Mouse (Mus musculus) heart, embryonic 14.5 days (tissue): ENCODE results near the gene Nop14. TPM values are rescaled to one million over a fixed set of nuclear protein-coding genes. Genes with fewer than 3 reads are reported as not detected.

Experiments used
- ATAC-seq: fragments of 200-750 bp; cut with Nextera tagmentation; 2 replicates; pipeline ENCODE4 v1.8.0; 2017; ENCODE audit warnings: low read depth, moderate TSS enrichment; ENCODE audit not compliant: insufficient number of reproducible peaks, insufficient read depth, low FRiP score
- H3K27ac ChIP-seq, 2 experiments: fragments of 200-500 bp in 1 of 2; fragments of 300-500 bp in 1 of 2; sonication (generic) in 1 of 2; replicated peaks in 1 of 2; 2 replicates each; pipeline ENCODE4 v1.5.1; 2012 to 2014; ENCODE audit warnings: low read depth in 2 of 2, low read length in 2 of 2, control low read depth in 1 of 2, mild to moderate bottlenecking in 1 of 2, mixed read lengths in 1 of 2; ENCODE audit not compliant: control insufficient read depth in 1 of 2, insufficient read depth in 1 of 2
- H3K27me3 ChIP-seq: fragments of 300-500 bp; sonication (generic); 2 replicates; pipeline ENCODE4 v1.6.1; 2014; ENCODE audit warnings: mild to moderate bottlenecking, low read length, control low read depth; ENCODE audit not compliant: control insufficient read depth, insufficient read depth
- H3K36me3 ChIP-seq: fragments of 300-500 bp; sonication (generic); 2 replicates; pipeline ENCODE4 v1.6.1; 2014; ENCODE audit warnings: mild to moderate bottlenecking, control low read depth, low read length, mixed read lengths; ENCODE audit not compliant: control insufficient read depth, insufficient read depth
- H3K4me1 ChIP-seq, 2 experiments: fragments of 200-500 bp in 1 of 2; fragments of 300-500 bp in 1 of 2; sonication (generic) in 1 of 2; 2 replicates each; pipeline ENCODE4 v1.6.1; 2012 to 2014; ENCODE audit warnings: low read length in 2 of 2, control low read depth in 1 of 2, mixed read lengths in 1 of 2; ENCODE audit not compliant: control insufficient read depth in 2 of 2, insufficient read depth in 2 of 2
- H3K4me2 ChIP-seq: fragments of 300-500 bp; sonication (generic); 2 replicates; pipeline ENCODE4 v1.6.1; 2014; ENCODE audit warnings: mild to moderate bottlenecking, low read length
- H3K4me3 ChIP-seq, 2 experiments: fragments of 200-500 bp in 1 of 2; fragments of 300-500 bp in 1 of 2; sonication (generic) in 1 of 2; 2 replicates each; pipeline ENCODE4 v1.5.1; 2012 to 2014; ENCODE audit warnings: low read length in 2 of 2, mild to moderate bottlenecking in 2 of 2, control low read depth in 1 of 2, low read depth in 1 of 2, moderate library complexity in 1 of 2; ENCODE audit not compliant: control insufficient read depth in 1 of 2, insufficient read depth in 1 of 2
- H3K9ac ChIP-seq: fragments of 300-500 bp; sonication (generic); 2 replicates; pipeline ENCODE4 v1.6.1; 2014; ENCODE audit warnings: mild to moderate bottlenecking, low read length
- H3K9me3 ChIP-seq: fragments of 300-500 bp; sonication (generic); 2 replicates; pipeline ENCODE4 v1.6.1; 2016; ENCODE audit warnings: low read length, control low read depth; ENCODE audit not compliant: control insufficient read depth
- WGBS: fragments of 180-500 bp; shearing (Covaris S2); extraction: QIAGEN DNeasy Blood & Tissue Kit; methylation state at CpG from one replicate; pipeline ENCODE4 v1.1.7; 2014; 5-methylcytosine and 5-hydroxymethylcytosine counted together
- polyA plus RNA-seq: library from polyadenylated mRNA; unstranded; fragments of >200 nt; fragmentation: Nextera tagmentation; extraction: Ambion mirVana; gene quantifications from 2 replicates; pipeline ENCODE4 v1.2.1, GENCODE M21; 2014

The Nop14 gene
- polyA plus RNA-seq, 1 experiment from 2014 or later: 16.3 TPM

DNA sequence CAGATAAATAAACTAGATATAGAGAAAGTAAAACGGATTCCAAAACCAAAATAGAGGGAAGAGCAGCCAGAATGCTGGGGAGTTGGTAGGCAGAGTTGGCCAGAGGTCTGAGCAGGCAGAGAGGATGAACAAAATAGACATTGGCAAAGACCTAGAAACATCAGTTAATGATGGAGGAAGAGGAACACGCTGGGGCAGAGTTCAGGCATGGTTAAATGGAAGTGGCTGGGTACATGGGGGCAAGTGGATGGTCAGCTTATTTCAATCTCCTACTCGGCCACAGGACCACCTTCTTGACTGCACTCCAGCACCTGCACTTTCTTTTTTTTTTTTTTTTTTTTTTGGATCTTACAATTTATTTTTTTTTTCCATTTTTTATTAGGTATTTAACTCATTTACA is 18.0 kb downstream of the Nop14 start:
- Histone ChIP-seq H3K4me2 (no peak overlapping the region), H3K27ac (no peak overlapping the region), H3K9ac (no peak overlapping the region), H3K4me3 (no peak overlapping the region), H3K27me3 (no peaks in the 10 kb centered on the region), H3K4me1 (peaks cover 0 to 8% of the 10 kb centered on the region in 2 experiments; a peak in 1 of 4 replicates), H3K9me3 (no peaks in the 10 kb centered on the region), H3K36me3 (peaks cover 89% of the 10 kb centered on the region)
- WGBS: 86% methylated on average over 3 of the region's 3 CpGs
- no peak for ATAC-seq

DNA sequence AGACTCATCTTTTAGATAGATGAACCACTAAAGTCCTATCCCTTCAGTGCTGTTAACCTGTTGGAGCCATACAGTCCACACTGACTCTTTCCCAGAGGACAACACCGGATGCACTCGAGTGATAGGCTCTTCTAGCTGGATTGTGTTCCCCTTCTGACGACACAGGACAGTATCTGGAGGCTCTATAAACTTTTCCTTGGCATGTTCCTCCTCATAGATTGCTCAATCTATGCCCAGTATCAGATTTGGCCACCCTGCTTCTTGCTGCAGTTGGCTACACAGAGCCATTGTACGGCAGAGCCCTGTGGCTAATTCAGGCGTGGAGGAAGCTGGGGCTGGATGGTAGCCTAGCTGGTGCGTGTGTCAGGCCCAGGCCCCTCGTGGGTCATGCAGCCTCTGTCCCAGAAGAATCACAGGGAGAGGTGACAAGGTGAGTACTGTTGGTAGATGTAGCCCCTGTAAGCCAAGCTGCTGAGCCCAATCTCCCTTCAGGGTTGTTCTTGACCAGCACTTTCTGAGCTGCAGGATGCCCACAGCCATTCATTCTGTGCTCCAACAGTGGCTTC is 22.3 kb downstream of the Nop14 start:
- 74% methylated on average over 7 of the region's 7 CpGs for WGBS
- H3K4me3 ChIP-seq: peak overlapping the region in 1 of 2 experiments; percentile 77; a peak in 1 of 4 replicates
- H3K36me3 ChIP-seq: peaks cover 76% of the 10 kb centered on the region
- H3K4me1 ChIP-seq: peaks cover 4 to 17% of the 10 kb centered on the region in 2 experiments
- peak overlapping the region; percentile 87 for H3K9ac ChIP-seq
- no peaks in the 10 kb centered on the region for H3K27me3 ChIP-seq
- H3K9me3 ChIP-seq: no peaks in the 10 kb centered on the region
- no peak for ATAC-seq
- H3K4me2 ChIP-seq: peak overlapping the region; percentile 98
- peak overlapping the region; percentile 66 to 90; a peak in 1 of 4 replicates for H3K27ac ChIP-seq

DNA sequence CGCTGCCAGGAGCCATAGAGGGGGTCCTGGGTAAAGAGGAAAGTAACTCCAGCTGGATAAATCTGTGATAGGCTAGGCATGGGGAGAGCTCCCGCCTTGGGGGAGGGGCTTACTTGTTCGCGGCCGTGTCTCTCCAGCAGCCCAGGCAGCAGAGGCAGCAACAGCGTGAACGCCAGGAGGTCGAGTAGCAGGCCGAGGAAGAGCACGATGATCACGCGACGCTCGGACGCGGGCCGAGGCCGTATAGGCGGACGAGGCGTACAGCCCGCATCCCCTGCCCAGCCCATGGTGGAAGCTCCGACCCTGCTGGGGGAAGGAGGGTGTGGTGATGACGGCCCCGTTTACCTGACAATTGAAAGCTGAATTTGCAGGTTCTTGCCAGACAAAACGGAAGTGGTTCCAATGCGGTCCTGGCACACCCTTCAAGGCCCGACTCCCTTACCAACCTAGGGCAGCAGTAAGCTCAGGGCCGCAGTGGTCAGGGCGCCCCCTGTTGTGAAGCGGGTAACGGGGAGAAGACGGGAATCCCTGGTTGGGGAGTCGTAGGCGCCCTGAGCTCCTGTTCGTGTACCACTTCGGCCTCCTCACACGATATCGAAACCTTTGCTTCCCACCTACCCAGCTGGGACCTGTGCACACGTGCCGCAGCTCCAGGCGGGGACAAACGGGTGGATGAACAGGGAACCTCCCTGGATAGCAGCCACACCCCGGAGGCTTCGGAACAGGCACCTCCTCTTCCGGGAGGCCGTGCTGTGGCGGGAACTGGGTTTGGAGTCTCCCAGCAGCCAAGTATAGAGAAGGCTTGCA is 23.3 kb downstream of the Nop14 start, which contains the start of gene Mfsd10:
Gene Mfsd10, minus strand, starts transcription at position 732 of the 807 bp plus-strand sequence.
- peaks cover 81% of the 10 kb centered on the region for H3K36me3 ChIP-seq

DNA sequence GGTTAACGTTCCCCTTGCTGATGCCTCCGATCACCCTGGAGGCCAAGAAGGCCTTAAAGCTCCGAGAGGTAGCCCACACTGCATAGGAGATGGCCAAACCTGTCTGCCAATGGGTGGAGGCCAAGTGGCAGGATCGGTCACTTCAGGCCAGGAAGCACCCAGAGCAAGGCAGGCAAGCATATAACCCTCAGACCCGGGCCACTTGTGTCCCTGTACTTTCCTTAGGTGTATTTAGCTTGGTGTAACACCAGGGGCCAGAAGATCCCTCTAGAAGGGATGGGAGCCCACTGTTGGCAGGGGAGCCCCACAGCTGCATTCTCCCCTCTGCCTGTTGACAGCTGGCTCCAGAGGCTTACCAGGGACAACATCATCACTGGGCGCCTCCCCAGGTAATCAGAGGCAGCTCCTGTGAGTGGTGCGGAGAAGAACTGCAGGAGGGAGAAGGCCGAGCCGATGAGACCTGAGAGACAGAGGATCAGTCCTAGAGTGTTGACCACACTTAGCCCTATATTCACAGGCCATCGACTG is 24.2 kb downstream of the Nop14 start:
- Histone ChIP-seq H3K27me3 (no peaks in the 10 kb centered on the region), H3K27ac (peak overlapping the region in 1 of 2 experiments; percentile 90; a peak in 2 of 4 replicates), H3K9me3 (no peaks in the 10 kb centered on the region), H3K36me3 (peaks cover 82% of the 10 kb centered on the region), H3K4me1 (peaks cover 4 to 17% of the 10 kb centered on the region in 2 experiments), H3K9ac (peak overlapping the region; percentile 87), H3K4me3 (peak overlapping the region; percentile 64 to 77; a peak in 3 of 4 replicates), H3K4me2 (peak overlapping the region; percentile 98)
- 47% methylated on average over 10 of the region's 10 CpGs for WGBS
- ATAC-seq: no peak

More for the DNA sequence above, 23.3 kb downstream of the Nop14 start, which contains the start of gene Mfsd10:
- Histone ChIP-seq H3K4me3 (peak within 1 kb of the TSS; percentile 64 to 77), H3K9ac (peak within 1 kb of the TSS; percentile 87), H3K27ac (peak within 1 kb of the TSS; percentile 66 to 90), H3K4me2 (peak within 1 kb of the TSS; percentile 98), H3K9me3 (no peaks in the 10 kb centered on the region), H3K4me1 (peaks cover 4 to 17% of the 10 kb centered on the region in 2 experiments), H3K27me3 (no peaks in the 10 kb centered on the region)
- peak; percentile 67 for ATAC-seq
- under 1% methylated on average over 48 of the region's 48 CpGs for WGBS

DNA sequence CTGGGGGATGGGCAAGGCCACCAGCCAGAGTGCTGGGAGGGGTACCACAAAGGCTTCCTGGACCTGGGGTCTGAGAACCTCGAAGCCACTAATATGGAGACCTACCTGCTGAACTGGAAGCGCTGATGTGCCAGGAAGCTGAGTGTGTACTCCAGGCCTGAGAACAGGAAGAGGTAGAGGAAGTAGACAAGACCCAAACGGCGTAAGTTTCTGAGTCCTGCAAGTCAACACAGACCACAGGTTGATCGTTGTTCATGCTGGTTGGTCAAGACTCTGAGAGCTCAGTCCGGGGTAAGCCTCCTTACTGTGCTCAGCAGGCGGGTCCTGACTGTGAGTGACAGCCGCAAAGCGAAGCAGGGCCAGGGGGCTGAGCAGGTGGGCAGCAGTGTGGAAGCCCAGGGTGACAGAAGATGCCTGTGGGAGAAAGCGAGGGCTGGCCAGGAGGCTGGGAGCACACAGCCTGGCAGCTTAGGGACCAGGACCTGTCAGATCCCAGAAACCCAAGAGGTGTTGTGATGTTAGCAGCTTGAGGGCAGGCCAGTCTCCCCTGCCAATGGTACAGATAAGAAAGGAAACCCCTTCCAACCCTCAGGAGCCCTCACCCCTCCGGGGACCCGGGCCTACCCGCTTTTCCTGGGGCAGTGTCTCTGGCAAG is 25.1 kb downstream of the Nop14 start:
- H3K9ac ChIP-seq: no peak overlapping the region
- H3K4me3 ChIP-seq: no peak overlapping the region
- H3K4me1 ChIP-seq: peaks cover 4 to 17% of the 10 kb centered on the region in 2 experiments
- no peak overlapping the region for H3K4me2 ChIP-seq
- no peak for ATAC-seq
- no peaks in the 10 kb centered on the region for H3K27me3 ChIP-seq
- no peak overlapping the region for H3K27ac ChIP-seq
- WGBS: 89% methylated on average over 13 of the region's 13 CpGs
- peaks cover 82% of the 10 kb centered on the region for H3K36me3 ChIP-seq
- no peaks in the 10 kb centered on the region for H3K9me3 ChIP-seq

DNA sequence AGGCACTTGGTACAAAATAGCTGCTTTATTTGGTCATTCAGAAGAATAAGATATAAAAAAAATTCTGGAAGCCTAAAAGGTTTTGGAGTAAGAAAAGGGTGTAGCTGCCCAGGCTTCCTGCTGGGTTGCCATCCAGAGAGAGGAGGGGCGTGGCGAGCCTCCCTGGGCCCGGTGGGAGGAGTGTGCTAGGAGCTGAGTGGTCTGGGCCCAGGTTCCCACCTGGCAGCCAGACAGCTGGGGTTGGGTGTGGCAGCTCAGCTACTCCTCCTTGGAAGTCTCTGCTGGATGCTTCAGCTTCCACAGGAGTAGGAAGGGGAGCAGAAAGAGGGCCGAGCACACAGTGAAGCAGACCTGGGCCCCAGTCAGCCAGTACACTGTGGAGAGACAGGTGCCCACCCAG is 26.3 kb downstream of the Nop14 start:
- H3K36me3 ChIP-seq: peaks cover 82% of the 10 kb centered on the region

DNA sequence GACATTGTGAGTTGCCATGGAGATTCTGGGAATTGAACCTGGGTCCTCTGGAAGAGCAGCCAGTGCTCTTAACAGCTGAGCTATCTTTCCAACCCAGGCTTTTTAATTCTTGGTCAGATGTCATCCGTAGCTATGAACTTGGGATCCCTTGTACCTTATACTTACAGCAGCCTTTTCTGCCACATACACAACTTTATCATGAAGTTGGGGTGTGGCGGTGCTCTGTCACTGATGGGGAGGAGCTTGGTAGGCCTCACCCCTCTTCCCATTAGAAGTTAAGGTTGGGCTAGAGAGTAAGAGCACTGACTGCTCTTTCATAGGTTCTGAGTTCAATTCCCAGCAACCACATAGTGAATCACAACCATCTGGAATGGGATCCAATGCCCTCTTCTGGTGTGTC is 27.0 kb downstream of the Nop14 start:
- WGBS: 83% methylated on average over 2 of the region's 2 CpGs
- Histone ChIP-seq H3K27me3 (no peaks in the 10 kb centered on the region), H3K4me1 (peaks cover 4 to 17% of the 10 kb centered on the region in 2 experiments), H3K9me3 (no peaks in the 10 kb centered on the region), H3K9ac (no peak overlapping the region), H3K4me2 (no peak overlapping the region), H3K27ac (no peak overlapping the region), H3K4me3 (no peak overlapping the region), H3K36me3 (peaks cover 82% of the 10 kb centered on the region)
- ATAC-seq: no peak

More for the DNA sequence above, 26.3 kb downstream of the Nop14 start:
- Histone ChIP-seq H3K4me2 (no peak overlapping the region), H3K9ac (no peak overlapping the region), H3K27me3 (no peaks in the 10 kb centered on the region), H3K9me3 (no peaks in the 10 kb centered on the region), H3K4me1 (peaks cover 4 to 17% of the 10 kb centered on the region in 2 experiments), H3K27ac (no peak overlapping the region), H3K4me3 (no peak overlapping the region)
- no peak for ATAC-seq
- WGBS: 57% methylated on average over 4 of the region's 4 CpGs
